Mouse (Mus musculus) forebrain, embryonic 10.5 days (tissue): ENCODE results near the gene Ccdc162. TPM values are rescaled to one million over a fixed set of nuclear protein-coding genes. Genes with fewer than 3 reads are reported as not detected.

Experiments used
- DNase-seq: peaks from one replicate; pipeline ENCODE4 v3.0.0-alpha.2; 2017; ENCODE audit warnings: low spot score; ENCODE audit errors: extremely low spot score
- H3K27ac ChIP-seq: fragments of 300-500 bp; sonication (generic); 2 replicates; pipeline ENCODE4 v1.5.1; 2016; ENCODE audit warnings: mild to moderate bottlenecking
- H3K27me3 ChIP-seq: fragments of 300-500 bp; sonication (generic); 2 replicates; pipeline ENCODE4 v1.6.1; 2016; ENCODE audit warnings: mild to moderate bottlenecking; ENCODE audit not compliant: poor library complexity, severe bottlenecking
- H3K36me3 ChIP-seq: fragments of 300-500 bp; sonication (generic); replicated peaks from 2 replicates; pipeline ENCODE4 v1.6.1; 2016; ENCODE audit warnings: mild to moderate bottlenecking, moderate library complexity
- H3K4me1 ChIP-seq: fragments of 300-500 bp; sonication (generic); 2 replicates; pipeline ENCODE4 v1.6.1; 2016
- H3K4me3 ChIP-seq: fragments of 300-500 bp; sonication (generic); 2 replicates; pipeline ENCODE4 v1.5.1; 2016; ENCODE audit warnings: mild to moderate bottlenecking, moderate library complexity
- H3K9me3 ChIP-seq: fragments of 300-500 bp; sonication (generic); 2 replicates; pipeline ENCODE4 v1.6.1; 2016; ENCODE audit warnings: mild to moderate bottlenecking, moderate library complexity
- WGBS: fragments of 180-500 bp; shearing (Covaris S2); methylation state at CpG from one replicate; pipeline ENCODE4 v1.1.7; 2016; 5-methylcytosine and 5-hydroxymethylcytosine counted together
- polyA plus RNA-seq: library from polyadenylated mRNA; unstranded; fragments of >200 nt; fragmentation: Nextera tagmentation; extraction: Ambion mirVana; gene quantifications from 2 replicates; pipeline ENCODE4 v1.2.1, GENCODE M21; 2016

Ccdc162 gene
- polyA plus RNA-seq, 1 experiment from 2014 or later: 0.68 TPM

GRCm38 (mm10) chr10:41582901-41583361 lies 133.5 kb downstream of the Ccdc162 start:
- Histone ChIP-seq H3K4me3 (no peak overlapping the region), H3K9me3 (no peaks in the 10 kb centered on the region), H3K36me3 (no peaks in the 10 kb centered on the region), H3K27me3 (no peaks in the 10 kb centered on the region), H3K4me1 (peaks cover 15% of the 10 kb centered on the region), H3K27ac (peak overlapping the region; percentile 60)
- WGBS: 2% methylated on average over 5 of the region's 5 CpGs
- no peak for DNase-seq

DNA sequence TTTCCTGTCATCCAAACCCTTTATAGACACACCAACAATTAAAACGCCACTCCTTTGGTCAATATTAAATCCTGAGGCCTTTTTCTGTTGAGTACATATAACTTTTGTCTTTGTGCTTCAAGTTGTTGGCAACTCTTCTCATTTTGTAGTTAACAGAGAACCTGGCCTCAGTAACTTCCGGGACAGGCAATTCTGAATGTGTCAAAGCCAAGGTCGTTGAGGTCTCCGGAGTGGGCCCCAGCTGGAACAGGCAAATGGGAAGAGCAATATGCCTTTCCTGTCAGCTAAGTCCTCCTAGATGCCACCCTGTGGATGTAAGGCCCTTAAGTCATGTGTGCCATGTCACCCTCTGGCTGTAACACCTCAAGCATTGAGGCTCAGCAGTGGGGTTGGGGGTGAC lies 136.0 kb downstream of the Ccdc162 start:
- Histone ChIP-seq H3K27ac (no peak overlapping the region), H3K9me3 (no peaks in the 10 kb centered on the region), H3K36me3 (no peaks in the 10 kb centered on the region), H3K4me3 (no peak overlapping the region), H3K4me1 (peaks cover 15% of the 10 kb centered on the region), H3K27me3 (no peaks in the 10 kb centered on the region)
- WGBS: 85% methylated on average over 4 of the region's 4 CpGs
- no peak for DNase-seq

- H3K4me3 ChIP-seq: no peak overlapping the region
- H3K36me3 ChIP-seq: no peaks in the 10 kb centered on the region
- no peaks in the 10 kb centered on the region for H3K27me3 ChIP-seq
- WGBS: 64% methylated on average over 1 of the region's 1 CpGs
- no peaks in the 10 kb centered on the region for H3K9me3 ChIP-seq
- H3K27ac ChIP-seq: no peak overlapping the region
- peaks cover 12% of the 10 kb centered on the region for H3K4me1 ChIP-seq
- no peak for DNase-seq
These were observed 137.9 kb downstream of the Ccdc162 start for GRCm38 (mm10) chr10:41578541-41578940.

GRCm38 (mm10) chr10:41576328-41576833 lies 140.1 kb downstream of the Ccdc162 start:
- DNase-seq: no peak
- WGBS: 85% methylated on average over 7 of the region's 7 CpGs
- no peak overlapping the region for H3K4me3 ChIP-seq
- no peaks in the 10 kb centered on the region for H3K27me3 ChIP-seq
- peaks cover 10% of the 10 kb centered on the region for H3K4me1 ChIP-seq
- no peaks in the 10 kb centered on the region for H3K9me3 ChIP-seq
- H3K27ac ChIP-seq: no peak overlapping the region
- no peaks in the 10 kb centered on the region for H3K36me3 ChIP-seq

DNA sequence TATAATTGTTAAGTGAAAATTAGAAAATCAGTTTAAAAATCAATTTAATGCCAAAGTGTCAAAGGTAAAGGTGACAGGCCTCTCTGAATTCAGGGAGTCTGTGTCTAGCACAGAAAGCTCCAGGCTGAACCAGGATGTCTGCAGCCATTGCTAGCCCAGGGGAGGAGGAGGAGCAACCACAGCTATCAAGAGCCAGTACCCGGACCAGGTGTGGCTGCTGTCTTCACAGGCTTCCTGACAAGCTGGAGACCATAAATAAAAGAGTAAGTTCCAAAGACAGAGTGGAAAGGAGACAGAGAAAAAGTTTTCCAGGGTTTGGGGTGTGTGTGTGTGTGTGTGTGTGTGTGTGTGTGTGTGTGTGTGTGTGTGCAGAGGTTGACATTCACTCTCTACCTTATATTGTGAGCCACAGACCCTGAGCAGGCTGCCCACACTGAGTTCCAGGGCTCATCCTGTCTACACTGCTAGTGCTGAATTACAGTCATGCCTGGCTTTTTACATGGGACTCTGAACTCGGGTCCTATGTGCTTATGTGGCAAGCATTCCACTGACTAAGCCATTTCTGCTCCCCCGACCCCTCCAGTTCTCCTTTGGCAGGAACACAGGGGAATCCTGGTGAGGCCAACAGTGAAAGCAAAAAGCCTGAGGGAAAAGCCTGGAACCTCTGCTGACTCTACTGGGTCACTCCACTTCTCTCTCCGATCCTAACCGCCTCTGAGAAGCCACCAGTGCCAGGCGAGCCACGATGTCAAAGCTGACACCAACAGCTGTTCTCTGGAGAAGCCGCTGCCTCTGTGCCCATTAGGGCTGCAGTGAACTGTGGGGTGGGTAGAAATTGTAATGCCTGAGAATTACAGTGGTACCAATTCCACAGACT lies 140.7 kb downstream of the Ccdc162 start:
- peaks cover 10% of the 10 kb centered on the region for H3K4me1 ChIP-seq
- DNase-seq: no peak
- H3K27ac ChIP-seq: no peak overlapping the region
- 83% methylated on average over 8 of the region's 8 CpGs for WGBS
- H3K4me3 ChIP-seq: no peak overlapping the region
- H3K27me3 ChIP-seq: no peaks in the 10 kb centered on the region
- no peaks in the 10 kb centered on the region for H3K9me3 ChIP-seq
- no peaks in the 10 kb centered on the region for H3K36me3 ChIP-seq

- Histone ChIP-seq H3K36me3 (no peaks in the 10 kb centered on the region), H3K27ac (no peak overlapping the region), H3K4me3 (no peak overlapping the region), H3K4me1 (peaks cover 10% of the 10 kb centered on the region), H3K9me3 (no peaks in the 10 kb centered on the region), H3K27me3 (no peaks in the 10 kb centered on the region)
- WGBS: 28% methylated on average over 6 of the region's 6 CpGs
- no peak for DNase-seq
These were observed 143.2 kb downstream of the Ccdc162 start for GRCm38 (mm10) chr10:41573190-41573589.

DNA sequence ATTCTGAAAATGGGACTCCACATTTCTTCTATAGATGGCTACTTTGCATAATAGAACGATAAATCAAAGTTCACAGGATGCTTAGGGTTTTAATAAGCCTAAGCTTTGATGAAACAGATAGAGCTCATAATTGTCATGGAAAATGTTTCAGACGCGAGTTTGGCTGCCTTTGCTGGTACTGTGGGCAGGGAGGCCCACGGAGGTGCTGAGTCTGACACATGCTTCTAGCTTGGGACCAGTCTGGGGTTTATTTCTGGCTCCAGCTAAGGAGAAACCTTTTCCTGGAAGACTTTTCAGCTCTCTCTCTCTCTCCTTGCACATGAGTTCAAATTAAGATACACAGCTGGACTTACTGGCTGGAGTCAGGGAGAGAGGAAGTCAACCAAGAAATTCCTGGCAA lies 144.2 kb downstream of the Ccdc162 start:
- Histone ChIP-seq H3K9me3 (no peaks in the 10 kb centered on the region), H3K36me3 (no peaks in the 10 kb centered on the region), H3K4me3 (no peak overlapping the region), H3K27ac (no peak overlapping the region), H3K4me1 (peaks cover 10% of the 10 kb centered on the region), H3K27me3 (no peaks in the 10 kb centered on the region)
- 89% methylated on average over 4 of the region's 4 CpGs for WGBS
- DNase-seq: no peak

- H3K9me3 ChIP-seq: no peaks in the 10 kb centered on the region
- peaks cover 10% of the 10 kb centered on the region for H3K4me1 ChIP-seq
- H3K27me3 ChIP-seq: no peaks in the 10 kb centered on the region
- no peak overlapping the region for H3K27ac ChIP-seq
- no peaks in the 10 kb centered on the region for H3K36me3 ChIP-seq
- DNase-seq: no peak
- H3K4me3 ChIP-seq: no peak overlapping the region
- WGBS: 86% methylated on average over 4 of the region's 4 CpGs
These were observed 145.4 kb downstream of the Ccdc162 start for GRCm38 (mm10) chr10:41571065-41571464.

GRCm38 (mm10) chr10:41568306-41568705 lies 148.1 kb downstream of the Ccdc162 start:
- Histone ChIP-seq H3K27me3 (no peaks in the 10 kb centered on the region), H3K4me1 (peaks cover 11% of the 10 kb centered on the region), H3K9me3 (no peaks in the 10 kb centered on the region), H3K27ac (no peak overlapping the region), H3K36me3 (no peaks in the 10 kb centered on the region), H3K4me3 (no peak overlapping the region)
- 56% methylated on average over 3 of the region's 3 CpGs for WGBS
- no peak for DNase-seq

- Histone ChIP-seq H3K27me3 (no peaks in the 10 kb centered on the region), H3K36me3 (no peaks in the 10 kb centered on the region), H3K9me3 (peaks cover 16% of the 10 kb centered on the region), H3K27ac (no peak overlapping the region), H3K4me3 (no peak overlapping the region), H3K4me1 (peaks cover 5% of the 10 kb centered on the region; the same call in 1 of the 2 replicates)
- WGBS: 48% methylated on average over 5 of the region's 5 CpGs
- no peak for DNase-seq
These were observed 151.3 kb downstream of the Ccdc162 start for GRCm38 (mm10) chr10:41565141-41565540.

GRCm38 (mm10) chr10:41561701-41562395 lies 154.6 kb downstream of the Ccdc162 start:
- DNase-seq: no peak
- Histone ChIP-seq H3K27me3 (no peaks in the 10 kb centered on the region), H3K27ac (no peak overlapping the region), H3K4me1 (peaks cover 5% of the 10 kb centered on the region; the same call in 1 of the 2 replicates), H3K36me3 (no peaks in the 10 kb centered on the region), H3K4me3 (no peak overlapping the region), H3K9me3 (peaks cover 16% of the 10 kb centered on the region)
- 91% methylated on average over 10 of the region's 10 CpGs for WGBS

DNA sequence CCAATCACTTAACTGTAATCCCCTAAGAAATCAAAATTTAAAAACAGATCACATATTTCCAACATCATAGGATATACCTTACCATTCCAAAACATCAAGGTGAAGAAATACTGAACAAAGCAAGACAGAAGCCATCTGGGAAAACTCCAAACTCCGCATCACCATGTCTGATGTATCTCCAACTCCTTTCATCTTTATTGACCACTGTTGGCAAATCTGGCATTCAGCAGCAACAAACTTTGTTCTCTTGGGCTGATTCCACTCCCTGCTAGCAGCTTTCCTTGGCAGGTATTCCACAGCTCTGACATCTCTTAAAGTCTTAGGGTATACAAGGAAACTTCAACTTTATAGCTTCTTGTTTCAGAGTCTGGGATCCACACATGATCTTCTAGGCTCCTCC lies 158.0 kb downstream of the Ccdc162 start:
- WGBS: 94% methylated on average over 1 of the region's 1 CpGs
- no peak for DNase-seq
- H3K4me1 ChIP-seq: peaks cover 2% of the 10 kb centered on the region
- H3K27me3 ChIP-seq: no peaks in the 10 kb centered on the region
- no peak overlapping the region for H3K4me3 ChIP-seq
- no peak overlapping the region for H3K27ac ChIP-seq
- no peaks in the 10 kb centered on the region for H3K36me3 ChIP-seq
- peaks cover 16% of the 10 kb centered on the region for H3K9me3 ChIP-seq

DNA sequence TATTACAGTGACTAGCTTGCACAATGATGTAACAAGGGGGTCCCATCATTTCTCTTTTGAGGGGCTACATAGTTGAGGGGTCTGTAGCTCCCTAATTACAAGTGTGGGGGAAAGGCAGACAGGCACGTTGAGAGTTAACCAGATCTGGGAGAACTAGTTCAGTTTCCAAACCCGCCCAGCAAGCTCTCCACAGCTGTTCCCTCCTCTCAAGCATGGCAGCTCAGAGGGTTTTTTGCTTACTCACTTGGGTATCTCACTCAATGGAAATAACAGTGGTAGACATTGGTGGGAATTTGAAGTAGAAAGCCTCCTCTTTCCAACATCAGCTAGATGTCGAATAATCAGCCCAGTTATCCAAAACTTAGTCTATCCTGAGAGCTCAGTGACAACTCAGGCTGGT lies 161.4 kb downstream of the Ccdc162 start:
- DNase-seq: no peak
- Histone ChIP-seq H3K27ac (no peak overlapping the region), H3K4me1 (peaks cover 26% of the 10 kb centered on the region), H3K27me3 (no peaks in the 10 kb centered on the region), H3K36me3 (no peaks in the 10 kb centered on the region), H3K9me3 (0 out of 2 replicates have a peak, but pooled peaks cover under 1% of the 10 kb centered on the region), H3K4me3 (no peak overlapping the region)
- 84% methylated on average over 3 of the region's 3 CpGs for WGBS
